Mouse (Mus musculus) bone marrow, adult 2 months (tissue): Measurements from ENCODE around the gene Ambp.

Experiments used
- CTCF ChIP-seq: fragments of 200-500 bp; IDR thresholded peaks from 2 replicates; pipeline ENCODE4 v1.5.1; 2011; ENCODE audit warnings: low read length, control low read depth; ENCODE audit not compliant: control insufficient read depth, insufficient read depth
- POLR2A ChIP-seq: fragments of 200-500 bp; IDR thresholded peaks from 2 replicates; pipeline ENCODE4 v1.6.1; 2011; ENCODE audit warnings: low read depth, mild to moderate bottlenecking, control low read depth, low read length, borderline replicate concordance; ENCODE audit not compliant: control insufficient read depth

DNA sequence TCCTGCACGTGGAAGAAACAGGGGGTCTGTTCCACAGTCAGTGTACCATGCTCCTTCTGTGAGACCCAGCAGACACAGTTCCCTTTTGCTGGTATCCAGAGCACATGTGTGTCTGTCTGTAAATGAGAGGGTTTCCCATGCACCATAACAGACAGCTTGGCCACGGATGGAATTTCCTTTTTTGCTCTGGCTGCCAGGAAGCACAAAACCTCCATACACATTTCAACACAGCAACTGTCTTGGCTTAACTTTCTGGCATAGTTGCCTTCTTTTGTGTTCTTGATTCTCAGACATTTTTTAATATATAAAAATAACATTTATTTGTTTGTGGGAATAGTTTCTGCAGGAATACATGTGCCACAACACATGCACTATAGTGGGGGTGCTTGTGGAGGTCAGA lies 997 bp upstream of the Ambp start:
- TF ChIP-seq POLR2A (no peak), CTCF (no peak)
